Mouse (Mus musculus) heart, embryonic 12.5 days (tissue): ENCODE data around the gene Ank2. TPM values are rescaled to one million over a fixed set of nuclear protein-coding genes. Genes with fewer than 3 reads are reported as not detected.

ENCODE experiments used
- ATAC-seq: fragments of 200-750 bp; cut with Nextera tagmentation; 2 replicates; pipeline ENCODE4 v1.8.0; 2017; ENCODE audit warnings: moderate TSS enrichment, moderate library complexity; ENCODE audit not compliant: insufficient number of reproducible peaks, low FRiP score
- H3K27ac ChIP-seq: fragments of 300-500 bp; sonication (generic); 2 replicates; pipeline ENCODE4 v1.5.1; 2016; ENCODE audit warnings: mild to moderate bottlenecking, moderate library complexity; ENCODE audit not compliant: poor library complexity, severe bottlenecking
- H3K27me3 ChIP-seq: fragments of 300-500 bp; sonication (generic); replicated peaks from 2 replicates; pipeline ENCODE4 v1.6.1; 2016; ENCODE audit warnings: mild to moderate bottlenecking, moderate library complexity
- H3K36me3 ChIP-seq: fragments of 300-500 bp; sonication (generic); 2 replicates; pipeline ENCODE4 v1.6.1; 2016; ENCODE audit warnings: mild to moderate bottlenecking, moderate library complexity
- H3K4me1 ChIP-seq: fragments of 300-500 bp; sonication (generic); replicated peaks from 2 replicates; pipeline ENCODE4 v1.6.1; 2016; ENCODE audit warnings: mild to moderate bottlenecking
- H3K4me2 ChIP-seq: fragments of 300-500 bp; sonication (generic); 2 replicates; pipeline ENCODE4 v1.6.1; 2016; ENCODE audit warnings: mild to moderate bottlenecking, moderate library complexity
- H3K4me3 ChIP-seq: fragments of 300-500 bp; sonication (generic); 2 replicates; pipeline ENCODE4 v1.5.1; 2016; ENCODE audit warnings: mild to moderate bottlenecking
- H3K9ac ChIP-seq: fragments of 300-500 bp; sonication (generic); 2 replicates; pipeline ENCODE4 v1.6.1; 2016; ENCODE audit warnings: mild to moderate bottlenecking, moderate library complexity
- H3K9me3 ChIP-seq: fragments of 300-500 bp; sonication (generic); replicated peaks from 2 replicates; pipeline ENCODE4 v1.6.1; 2016; ENCODE audit warnings: mild to moderate bottlenecking, moderate library complexity
- WGBS: fragments of 180-500 bp; shearing (Covaris S2); methylation state at CpG from one replicate; pipeline ENCODE4 v1.1.7; 2016; 5-methylcytosine and 5-hydroxymethylcytosine counted together
- polyA plus RNA-seq: library from polyadenylated mRNA; unstranded; fragments of >200 nt; fragmentation: Nextera tagmentation; extraction: Ambion mirVana; gene quantifications from 2 replicates; pipeline ENCODE4 v1.2.1, GENCODE M21; 2016

The Ank2 gene
- polyA plus RNA-seq, 1 experiment from 2014 or later, result 42.5 TPM

- no peak for ATAC-seq
These were observed 521.8 kb downstream of the Ank2 start for GRCm38 (mm10) chr3:126977399-126977798.

GRCm38 (mm10) chr3:126976793-126977192, 522.4 kb downstream of the Ank2 start:
- Histone ChIP-seq H3K27me3 (no peaks in the 10 kb centered on the region), H3K9ac (no peak overlapping the region), H3K36me3 (0 out of 2 replicates have a peak, but pooled peaks cover 6% of the 10 kb centered on the region), H3K27ac (no peak overlapping the region), H3K4me2 (no peak overlapping the region), H3K4me1 (no peaks in the 10 kb centered on the region), H3K9me3 (no peaks in the 10 kb centered on the region), H3K4me3 (no peak overlapping the region)
- WGBS, result 82% methylated on average over 16 of the region's 16 CpGs
- ATAC-seq, result no peak

More at GRCm38 (mm10) chr3:126977399-126977798, 521.8 kb downstream of the Ank2 start:
- Histone ChIP-seq H3K4me3 (no peak overlapping the region), H3K9me3 (no peaks in the 10 kb centered on the region), H3K27me3 (no peaks in the 10 kb centered on the region), H3K27ac (no peak overlapping the region), H3K9ac (no peak overlapping the region), H3K4me2 (no peak overlapping the region), H3K36me3 (0 out of 2 replicates have a peak, but pooled peaks cover 6% of the 10 kb centered on the region), H3K4me1 (no peaks in the 10 kb centered on the region)
- WGBS, result 77% methylated on average over 6 of the region's 6 CpGs

GRCm38 (mm10) chr3:126975409-126975808, 523.7 kb downstream of the Ank2 start:
- no peak overlapping the region for H3K4me2 ChIP-seq
- no peak overlapping the region for H3K27ac ChIP-seq
- no peaks in the 10 kb centered on the region for H3K4me1 ChIP-seq
- 63% methylated on average over 5 of the region's 5 CpGs for WGBS
- no peaks in the 10 kb centered on the region for H3K27me3 ChIP-seq
- ATAC-seq, result no peak
- H3K4me3 ChIP-seq, result no peak overlapping the region
- no peaks in the 10 kb centered on the region for H3K9me3 ChIP-seq
- 0 out of 2 replicates have a peak, but pooled peaks cover 3% of the 10 kb centered on the region for H3K36me3 ChIP-seq
- no peak overlapping the region for H3K9ac ChIP-seq

GRCm38 (mm10) chr3:126973551-126973950, 525.6 kb downstream of the Ank2 start:
- H3K4me3 ChIP-seq, result no peak overlapping the region
- WGBS, result 76% methylated on average over 2 of the region's 2 CpGs
- no peak overlapping the region for H3K27ac ChIP-seq
- no peak for ATAC-seq
- no peaks in the 10 kb centered on the region for H3K9me3 ChIP-seq
- 0 out of 2 replicates have a peak, but pooled peaks cover 3% of the 10 kb centered on the region for H3K36me3 ChIP-seq
- H3K27me3 ChIP-seq, result no peaks in the 10 kb centered on the region
- no peak overlapping the region for H3K4me2 ChIP-seq
- no peak overlapping the region for H3K9ac ChIP-seq
- no peaks in the 10 kb centered on the region for H3K4me1 ChIP-seq

- H3K9me3 ChIP-seq, result no peaks in the 10 kb centered on the region
- H3K27me3 ChIP-seq, result no peaks in the 10 kb centered on the region
- H3K4me1 ChIP-seq, result no peaks in the 10 kb centered on the region
- no peak overlapping the region for H3K4me3 ChIP-seq
- H3K9ac ChIP-seq, result no peak overlapping the region
- 83% methylated on average over 9 of the region's 9 CpGs for WGBS
- H3K4me2 ChIP-seq, result no peak overlapping the region
- no peaks in the 10 kb centered on the region for H3K36me3 ChIP-seq
- H3K27ac ChIP-seq, result no peak overlapping the region
- ATAC-seq, result no peak
These were observed 527.6 kb downstream of the Ank2 start for GRCm38 (mm10) chr3:126971531-126971930.

GRCm38 (mm10) chr3:126968721-126969120, 530.4 kb downstream of the Ank2 start:
- Histone ChIP-seq H3K36me3 (peaks cover 9% of the 10 kb centered on the region), H3K27ac (no peak overlapping the region), H3K4me3 (no peak overlapping the region), H3K4me1 (no peaks in the 10 kb centered on the region), H3K27me3 (no peaks in the 10 kb centered on the region), H3K4me2 (no peak overlapping the region), H3K9me3 (no peaks in the 10 kb centered on the region), H3K9ac (no peak overlapping the region)
- no peak for ATAC-seq
- 56% methylated on average over 2 of the region's 2 CpGs for whole genome bisulfite sequencing

GRCm38 (mm10) chr3:126965767-126966166, 533.4 kb downstream of the Ank2 start:
- Histone ChIP-seq H3K27me3 (no peaks in the 10 kb centered on the region), H3K9ac (no peak overlapping the region), H3K27ac (no peak overlapping the region), H3K4me2 (no peak overlapping the region), H3K9me3 (no peaks in the 10 kb centered on the region), H3K36me3 (peaks cover 18% of the 10 kb centered on the region), H3K4me1 (no peaks in the 10 kb centered on the region), H3K4me3 (no peak overlapping the region)
- 81% methylated on average over 2 of the region's 2 CpGs for whole genome bisulfite sequencing
- ATAC-seq, result no peak

- Histone ChIP-seq H3K4me1 (no peaks in the 10 kb centered on the region), H3K9me3 (no peaks in the 10 kb centered on the region), H3K4me3 (no peak overlapping the region), H3K9ac (no peak overlapping the region), H3K4me2 (no peak overlapping the region), H3K36me3 (peaks cover 26% of the 10 kb centered on the region), H3K27ac (no peak overlapping the region), H3K27me3 (no peaks in the 10 kb centered on the region)
- 92% methylated on average over 8 of the region's 8 CpGs for WGBS
- no peak for ATAC-seq
These were observed 536.8 kb downstream of the Ank2 start for GRCm38 (mm10) chr3:126962326-126962725.

- Histone ChIP-seq H3K4me3 (no peak overlapping the region), H3K27me3 (no peaks in the 10 kb centered on the region), H3K9ac (no peak overlapping the region), H3K9me3 (no peaks in the 10 kb centered on the region), H3K27ac (no peak overlapping the region), H3K36me3 (peaks cover 11% of the 10 kb centered on the region), H3K4me1 (no peaks in the 10 kb centered on the region), H3K4me2 (no peak overlapping the region)
- 66% methylated on average over 1 of the region's 1 CpGs for WGBS
- ATAC-seq, result no peak
These were observed 546.5 kb downstream of the Ank2 start for GRCm38 (mm10) chr3:126952698-126953097.

- no peak for ATAC-seq
- no peaks in the 10 kb centered on the region for H3K27me3 ChIP-seq
- no peaks in the 10 kb centered on the region for H3K4me1 ChIP-seq
- peaks cover 40% of the 10 kb centered on the region for H3K36me3 ChIP-seq
- no peak overlapping the region for H3K27ac ChIP-seq
- no peak overlapping the region for H3K4me3 ChIP-seq
- H3K4me2 ChIP-seq, result no peak overlapping the region
- no peak overlapping the region for H3K9ac ChIP-seq
- H3K9me3 ChIP-seq, result no peaks in the 10 kb centered on the region
- 89% methylated on average over 10 of the region's 10 CpGs for WGBS
These were observed 552.6 kb downstream of the Ank2 start for GRCm38 (mm10) chr3:126946591-126946990.

- H3K9ac ChIP-seq, result no peak overlapping the region
- peaks cover 40% of the 10 kb centered on the region for H3K36me3 ChIP-seq
- H3K27ac ChIP-seq, result no peak overlapping the region
- H3K4me2 ChIP-seq, result no peak overlapping the region
- H3K27me3 ChIP-seq, result no peaks in the 10 kb centered on the region
- no peaks in the 10 kb centered on the region for H3K9me3 ChIP-seq
- no peaks in the 10 kb centered on the region for H3K4me1 ChIP-seq
- WGBS, result 51% methylated on average over 4 of the region's 4 CpGs
- no peak overlapping the region for H3K4me3 ChIP-seq
- no peak for ATAC-seq
These were observed 554.3 kb downstream of the Ank2 start for GRCm38 (mm10) chr3:126944838-126945237.

GRCm38 (mm10) chr3:126944081-126944480, 555.1 kb downstream of the Ank2 start:
- no peaks in the 10 kb centered on the region for H3K9me3 ChIP-seq
- H3K36me3 ChIP-seq, result peaks cover 40% of the 10 kb centered on the region
- H3K4me2 ChIP-seq, result no peak overlapping the region
- WGBS, result 60% methylated on average over 11 of the region's 11 CpGs
- no peak overlapping the region for H3K27ac ChIP-seq
- H3K4me3 ChIP-seq, result no peak overlapping the region
- H3K4me1 ChIP-seq, result no peaks in the 10 kb centered on the region
- no peaks in the 10 kb centered on the region for H3K27me3 ChIP-seq
- ATAC-seq, result no peak
- no peak overlapping the region for H3K9ac ChIP-seq
